Mouse (Mus musculus): Measurements from ENCODE around the gene Pltp. TPM values are rescaled to one million over a fixed set of nuclear protein-coding genes. Genes with fewer than 3 reads are reported as not detected.
A peak's percentile ranks its signal among the peaks of the same experiment; 100 is the strongest.

Gene Pltp
- polyA plus RNA-seq, 1 experiment = 18.0 TPM

DNA sequence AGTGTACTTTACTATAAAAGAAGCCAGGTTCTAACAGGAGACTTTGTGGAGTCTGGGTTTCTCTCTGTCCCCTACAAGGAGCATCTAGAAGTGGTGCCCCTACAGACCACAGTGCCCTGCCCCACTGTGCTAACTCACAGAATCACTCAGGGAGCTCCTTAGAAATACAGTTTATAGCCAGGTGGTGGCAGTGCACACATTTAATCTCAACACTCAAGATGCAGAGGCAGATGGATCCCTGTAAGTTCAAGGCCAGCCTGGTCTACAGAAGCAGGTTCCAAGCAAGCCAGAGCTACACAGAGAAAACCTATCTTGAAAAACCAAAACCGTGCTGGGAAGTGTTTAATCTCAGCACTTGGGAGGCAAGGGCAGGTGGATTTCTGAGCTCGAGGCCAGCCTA, 63.7 kb downstream of the Pltp start:
- TF ChIP-seq CTCF (IDR thresholded peaks at IDR 0.05; ENCODE audit: control insufficient read depth, insufficient read depth, insufficient replicate concordance, low read depth, low read length) (no peak), POLR2A (IDR thresholded peaks at IDR 0.05; ENCODE audit: control insufficient read depth, low read depth, low read length) (no peak)
- Histone ChIP-seq H3K27me3 (ENCODE audit: control insufficient read depth, insufficient read depth, low read length) (no peaks in the 10 kb centered on the region), H3K27ac (ENCODE audit: control insufficient read depth, insufficient read depth, low read depth, low read length) (peak overlapping the region; percentile 63), H3K36me3 (ENCODE audit: control insufficient read depth, insufficient read depth, low read length) (peaks cover 4% of the 10 kb centered on the region), H3K4me3 (ENCODE audit: control insufficient read depth, low read depth, low read length) (no peak overlapping the region), H3K4me1 (ENCODE audit: control insufficient read depth, insufficient read depth, low read length) (peaks cover 5% of the 10 kb centered on the region)

DNA sequence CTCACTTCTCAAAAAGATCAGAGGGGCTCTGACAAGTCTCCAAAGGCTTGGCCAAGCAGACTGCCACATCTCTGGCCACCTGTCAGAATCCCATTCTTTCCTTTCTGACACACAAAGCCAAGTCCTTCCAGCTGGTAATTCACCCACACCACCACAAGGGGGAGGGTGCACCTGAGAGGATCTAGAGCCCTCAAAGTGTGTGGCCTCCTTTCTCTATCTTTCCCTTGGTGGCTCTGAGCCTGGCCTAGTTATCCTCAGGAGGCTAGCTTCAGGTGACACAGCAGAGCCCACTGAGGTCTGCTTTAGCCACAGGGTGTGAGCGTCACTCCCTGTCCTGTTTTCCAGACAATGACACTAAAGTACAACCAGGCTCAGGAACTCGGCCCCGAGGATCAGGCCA, 64.3 kb downstream of the Pltp start:
- Histone ChIP-seq H3K27ac (ENCODE audit: control insufficient read depth, insufficient read depth, low read depth, low read length) (peak overlapping the region; percentile 21), H3K4me3 (ENCODE audit: control insufficient read depth, low read depth, low read length) (no peak overlapping the region), H3K36me3 (ENCODE audit: control insufficient read depth, insufficient read depth, low read length) (peaks cover 4% of the 10 kb centered on the region), H3K4me1 (ENCODE audit: control insufficient read depth, insufficient read depth, low read length) (peaks cover 5% of the 10 kb centered on the region), H3K27me3 (ENCODE audit: control insufficient read depth, insufficient read depth, low read length) (no peaks in the 10 kb centered on the region)
- peak; percentile 60; the same call in 1 of the 2 replicates for TF ChIP-seq CTCF (IDR thresholded peaks at IDR 0.05; ENCODE audit: control insufficient read depth, insufficient read depth, insufficient replicate concordance, low read depth, low read length)
- no peak for TF ChIP-seq POLR2A (IDR thresholded peaks at IDR 0.05; ENCODE audit: control insufficient read depth, low read depth, low read length)

DNA sequence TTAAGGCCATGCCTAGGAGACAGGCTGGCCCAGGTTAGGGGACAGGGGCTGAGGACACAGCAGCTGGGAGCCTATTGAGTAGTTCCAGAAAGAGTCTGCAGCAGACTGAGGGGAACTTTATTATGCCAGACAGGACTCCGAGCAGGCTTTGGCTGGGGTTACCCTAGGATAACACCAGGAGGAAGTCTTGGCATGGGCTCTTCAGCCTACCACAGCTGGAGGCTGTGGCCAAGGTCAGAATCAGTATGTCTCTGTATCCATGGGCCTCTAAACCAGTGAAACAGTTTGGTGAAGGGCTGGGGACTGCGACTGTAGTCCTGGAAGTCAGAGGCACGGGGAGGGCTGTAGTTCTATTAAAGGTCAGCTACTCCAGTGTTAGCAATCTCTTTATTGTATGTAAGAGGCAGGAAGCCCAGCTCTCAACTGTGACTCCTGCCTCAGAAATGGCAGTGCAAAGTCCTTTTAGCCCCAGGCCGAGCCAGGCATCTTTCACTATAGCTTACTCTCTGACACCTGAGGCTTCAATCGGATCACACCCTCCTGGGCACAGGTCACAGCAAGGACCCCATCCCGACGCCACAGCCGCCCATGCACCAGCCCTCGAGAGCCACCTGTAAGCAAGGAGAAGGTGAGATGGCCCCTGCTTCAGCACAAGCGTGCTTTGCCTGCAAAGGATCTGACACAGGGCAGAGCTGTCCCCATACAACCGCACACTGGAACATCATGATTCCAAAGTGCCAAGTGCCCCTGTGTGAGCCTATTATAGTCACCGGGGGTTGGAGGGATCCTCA, 64.9 kb downstream of the Pltp start:
- TF ChIP-seq POLR2A (IDR thresholded peaks at IDR 0.05; ENCODE audit: control insufficient read depth, low read depth, low read length) (no peak), CTCF (IDR thresholded peaks at IDR 0.05; ENCODE audit: control insufficient read depth, insufficient read depth, insufficient replicate concordance, low read depth, low read length) (no peak)
- Histone ChIP-seq H3K4me3 (ENCODE audit: control insufficient read depth, low read depth, low read length) (no peak overlapping the region), H3K27ac (ENCODE audit: control insufficient read depth, insufficient read depth, low read depth, low read length) (peak overlapping the region; percentile 45), H3K36me3 (ENCODE audit: control insufficient read depth, insufficient read depth, low read length) (peaks cover 4% of the 10 kb centered on the region), H3K27me3 (ENCODE audit: control insufficient read depth, insufficient read depth, low read length) (no peaks in the 10 kb centered on the region), H3K4me1 (ENCODE audit: control insufficient read depth, insufficient read depth, low read length) (peaks cover 5% of the 10 kb centered on the region)

- no peaks in the 10 kb centered on the region for H3K27me3 ChIP-seq (ENCODE audit: control insufficient read depth, insufficient read depth, low read length)
- no peak overlapping the region for H3K4me3 ChIP-seq (ENCODE audit: control insufficient read depth, low read depth, low read length)
- H3K27ac ChIP-seq (ENCODE audit: control insufficient read depth, insufficient read depth, low read depth, low read length) = peak overlapping the region; percentile 45
- H3K4me1 ChIP-seq (ENCODE audit: control insufficient read depth, insufficient read depth, low read length) = peaks cover 8% of the 10 kb centered on the region
- H3K36me3 ChIP-seq (ENCODE audit: control insufficient read depth, insufficient read depth, low read length) = peaks cover 4% of the 10 kb centered on the region
- TF ChIP-seq CTCF (IDR thresholded peaks at IDR 0.05; ENCODE audit: control insufficient read depth, insufficient read depth, insufficient replicate concordance, low read depth, low read length) (no peak), POLR2A (IDR thresholded peaks at IDR 0.05; ENCODE audit: control insufficient read depth, low read depth, low read length) (no peak)
These were observed 65.7 kb downstream of the Pltp start for GRCm38 (mm10) chr2:164791841-164792261.

- Histone ChIP-seq H3K36me3 (ENCODE audit: control insufficient read depth, insufficient read depth, low read length) (peaks cover 4% of the 10 kb centered on the region), H3K4me3 (ENCODE audit: control insufficient read depth, low read depth, low read length) (no peak overlapping the region), H3K27ac (ENCODE audit: control insufficient read depth, insufficient read depth, low read depth, low read length) (no peak overlapping the region), H3K4me1 (ENCODE audit: control insufficient read depth, insufficient read depth, low read length) (peaks cover 19% of the 10 kb centered on the region), H3K27me3 (ENCODE audit: control insufficient read depth, insufficient read depth, low read length) (no peaks in the 10 kb centered on the region)
- TF ChIP-seq CTCF (IDR thresholded peaks at IDR 0.05; ENCODE audit: control insufficient read depth, insufficient read depth, insufficient replicate concordance, low read depth, low read length) = no peak
- TF ChIP-seq POLR2A (IDR thresholded peaks at IDR 0.05; ENCODE audit: control insufficient read depth, low read depth, low read length) = no peak
These were observed 67.1 kb downstream of the Pltp start for GRCm38 (mm10) chr2:164790451-164790850.

Other genes with a start within 250 kb of the Pltp start
- 2.4 and 17.5 TPM in 2 replicates for gene Wfdc6b, start 244.2 kb downstream of the Pltp start, polyA plus RNA-seq (2012; rRNA removed)
- gene Wfdc8, start 244.1 kb downstream of the Pltp start, polyA plus RNA-seq (2012; rRNA removed) = 3.8 and 15.4 TPM in 2 replicates
- 0.12 and 33.5 TPM in 2 replicates for gene Wfdc16, start 218.9 kb downstream of the Pltp start, polyA plus RNA-seq (2012; rRNA removed)
- gene Wfdc10, start 201.7 kb downstream of the Pltp start, polyA plus RNA-seq (2012; rRNA removed) = 163 and 447 TPM in 2 replicates
- gene Wfdc9, start 201.1 kb downstream of the Pltp start, polyA plus RNA-seq (2012; rRNA removed) = 0.48 and 29.2 TPM in 2 replicates
- 0.20 TPM in 1 of 2 replicates, not detected in the other for gene Wfdc11, start 183.6 kb downstream of the Pltp start, polyA plus RNA-seq (2012; rRNA removed)
- 0.32 and 36.5 TPM in 2 replicates for gene Wfdc13, start 172.6 kb downstream of the Pltp start, polyA plus RNA-seq (2012; rRNA removed)
- not detected in 2 replicates for gene Spint4, start 159.2 kb downstream of the Pltp start, polyA plus RNA-seq (2012; rRNA removed)
- 0.69 and 0.93 TPM in 2 replicates for gene Spint5, start 142.4 kb downstream of the Pltp start, polyA plus RNA-seq (2012; rRNA removed)
- 118 and 120 TPM in 2 replicates for gene Wfdc3, start 111.8 kb downstream of the Pltp start, polyA plus RNA-seq (2012; rRNA removed)
- gene Dnttip1, start 111.7 kb downstream of the Pltp start, polyA plus RNA-seq (2012; rRNA removed) = 32.4 and 43.1 TPM in 2 replicates
- 57.7 and 60.0 TPM in 2 replicates for gene Ube2c, start 87.8 kb downstream of the Pltp start, polyA plus RNA-seq (2012; rRNA removed)
- 0.89 and 5.6 TPM in 2 replicates for gene Tnnc2, start 77.7 kb downstream of the Pltp start, polyA plus RNA-seq (2012; rRNA removed)
- gene Snx21, start 71.9 kb downstream of the Pltp start, polyA plus RNA-seq (2012; rRNA removed) = 9.7 and 11.9 TPM in 2 replicates
- 45.6 and 47.9 TPM in 2 replicates for gene Acot8, start 52.8 kb downstream of the Pltp start, polyA plus RNA-seq (2012; rRNA removed)
- gene Zswim3, start 52.6 kb downstream of the Pltp start, polyA plus RNA-seq (2012; rRNA removed) = 18.0 and 19.5 TPM in 2 replicates
- gene Zswim1, start 35.0 kb downstream of the Pltp start, polyA plus RNA-seq (2012; rRNA removed) = 25.3 and 26.0 TPM in 2 replicates
- gene Spata25, start 29.2 kb downstream of the Pltp start, polyA plus RNA-seq (2012; rRNA removed) = 154 and 173 TPM in 2 replicates
- gene Ctsa, start 24.8 kb downstream of the Pltp start, polyA plus RNA-seq (2012; rRNA removed) = 22.7 and 25.9 TPM in 2 replicates
- gene Neurl2, start 24.3 kb downstream of the Pltp start, polyA plus RNA-seq (2012; rRNA removed) = 1.2 and 1.3 TPM in 2 replicates
- gene Pcif1, start 21.6 kb upstream of the Pltp start, polyA plus RNA-seq (2012; rRNA removed) = 17.0 and 19.3 TPM in 2 replicates
- 9.8 and 10.6 TPM in 2 replicates for gene Zfp335, start 54.0 kb upstream of the Pltp start, polyA plus RNA-seq (2012; rRNA removed)
- gene Mmp9, start 83.1 kb upstream of the Pltp start, polyA plus RNA-seq (2012; rRNA removed) = 0.37 and 0.61 TPM in 2 replicates
- 15.9 and 16.6 TPM in 2 replicates for gene Slc12a5, start 103.1 kb upstream of the Pltp start, polyA plus RNA-seq (2012; rRNA removed)
- 37.0 and 40.3 TPM in 2 replicates for gene Ncoa5, start 177.2 kb upstream of the Pltp start, polyA plus RNA-seq (2012; rRNA removed)
- 0.54 and 0.99 TPM in 2 replicates for gene Cd40, start 197.9 kb upstream of the Pltp start, polyA plus RNA-seq (2012; rRNA removed)
- 26.9 and 28.7 TPM in 2 replicates for gene 1700025C18Rik, start 233.0 kb upstream of the Pltp start, polyA plus RNA-seq (2012; rRNA removed)